Mouse (Mus musculus): ENCODE measurements at regions not wholly inside any gene's neighbourhood (a gene's known extent, or its start where the extent isn't known, plus 50 kb on each side); places are given as distances from the start of the nearest gene placed in this dataset.

DNA sequence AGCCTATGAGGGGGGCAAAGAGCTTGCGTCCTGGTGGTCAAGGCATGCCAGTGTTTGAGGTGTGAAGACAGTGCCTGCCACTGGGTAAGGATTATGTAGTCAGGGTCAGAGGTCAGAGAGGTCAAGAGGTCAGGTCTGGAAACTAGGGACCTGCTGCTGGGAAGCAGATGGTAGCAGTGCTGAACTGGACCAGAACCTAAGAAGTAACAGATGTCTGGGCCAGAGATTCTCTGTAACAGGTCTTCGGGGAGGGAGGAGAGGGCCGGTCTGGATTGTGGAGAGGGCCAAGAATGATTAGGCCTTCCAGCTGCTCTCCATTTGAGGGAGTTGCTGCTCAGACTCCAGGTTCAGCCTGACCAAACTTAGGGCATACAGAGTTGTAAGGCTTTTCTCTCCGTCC lies 174.4 kb downstream of the Matn1 start:
- H3K27ac ChIP-seq (replicated peaks): no peak overlapping the region
- no peak for DNase-seq (ENCODE audit: low spot score)
- no peak overlapping the region for H3K9ac ChIP-seq (ENCODE audit: low read length)
- no peak overlapping the region for H3K4me3 ChIP-seq (ENCODE audit: low read depth, low read length)
- H3K4me2 ChIP-seq (replicated peaks; ENCODE audit: low read depth): no peak overlapping the region
- no peaks in the 10 kb centered on the region for H3K9me3 ChIP-seq (ENCODE audit: control insufficient read depth, low read length)
- WGBS: 69% methylated on average over 4 of the region's 4 CpGs
- H3K36me3 ChIP-seq (ENCODE audit: control insufficient read depth, insufficient read depth, low read length): no peaks in the 10 kb centered on the region
- no peak for ATAC-seq (ENCODE audit: low FRiP score, low TSS enrichment)
- H3K27me3 ChIP-seq (ENCODE audit: control insufficient read depth, insufficient read depth, low read length): no peaks in the 10 kb centered on the region
- TF ChIP-seq EP300 (optimal IDR thresholded peaks at IDR 0.05): no peak
- TF ChIP-seq CTCF (IDR thresholded peaks at IDR 0.05; ENCODE audit: low read depth): no peak
- no peaks in the 10 kb centered on the region for H3K4me1 ChIP-seq (replicated peaks; ENCODE audit: control insufficient read depth, insufficient read depth)

- H3K27ac ChIP-seq (replicated peaks): no peak overlapping the region
- TF ChIP-seq CTCF (IDR thresholded peaks at IDR 0.05; ENCODE audit: low read depth) (no peak), EP300 (optimal IDR thresholded peaks at IDR 0.05) (no peak)
- no peaks in the 10 kb centered on the region for H3K9me3 ChIP-seq (ENCODE audit: control insufficient read depth, low read length)
- no peaks in the 10 kb centered on the region for H3K27me3 ChIP-seq (ENCODE audit: control insufficient read depth, insufficient read depth, low read length)
- H3K36me3 ChIP-seq (ENCODE audit: control insufficient read depth, insufficient read depth, low read length): no peaks in the 10 kb centered on the region
- DNase-seq (ENCODE audit: low spot score): no peak
- 84% methylated on average over 2 of the region's 2 CpGs for WGBS
- H3K4me2 ChIP-seq (replicated peaks; ENCODE audit: low read depth): no peak overlapping the region
- H3K4me3 ChIP-seq (ENCODE audit: low read depth, low read length): no peak overlapping the region
- H3K9ac ChIP-seq (ENCODE audit: low read length): no peak overlapping the region
- no peaks in the 10 kb centered on the region for H3K4me1 ChIP-seq (replicated peaks; ENCODE audit: control insufficient read depth, insufficient read depth)
- no peak for ATAC-seq (ENCODE audit: low FRiP score, low TSS enrichment)
Observed at GRCm38 (mm10) chr4:131119621-131120020, 175.4 kb downstream of the Matn1 start.

DNA sequence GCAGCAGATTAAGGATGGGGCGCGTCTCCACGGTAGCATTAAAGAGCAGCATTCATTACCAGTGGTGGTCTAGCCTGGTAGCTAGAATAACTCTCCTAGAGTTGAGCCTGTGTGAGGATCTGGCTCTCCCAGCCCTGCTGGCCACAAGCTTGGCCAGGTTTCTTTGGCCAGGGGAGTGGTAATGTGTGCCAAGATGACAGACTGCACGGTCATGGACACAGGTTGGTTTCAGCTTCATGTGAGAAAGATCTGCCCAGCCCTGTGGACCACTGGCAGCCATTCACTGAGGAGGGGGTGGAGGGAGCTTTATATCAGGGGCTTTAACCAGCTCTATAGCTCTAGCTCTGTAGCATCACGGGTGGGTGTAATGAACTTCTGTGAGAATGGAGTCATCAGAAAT lies 176.5 kb downstream of the Matn1 start:
- H3K9me3 ChIP-seq (ENCODE audit: control insufficient read depth, low read length): no peaks in the 10 kb centered on the region
- H3K4me3 ChIP-seq (ENCODE audit: low read depth, low read length): no peak overlapping the region
- ATAC-seq (ENCODE audit: low FRiP score, low TSS enrichment): no peak
- no peak for DNase-seq (ENCODE audit: low spot score)
- no peak overlapping the region for H3K27ac ChIP-seq (replicated peaks)
- WGBS: 81% methylated on average over 5 of the region's 5 CpGs
- no peaks in the 10 kb centered on the region for H3K36me3 ChIP-seq (ENCODE audit: control insufficient read depth, insufficient read depth, low read length)
- H3K27me3 ChIP-seq (ENCODE audit: control insufficient read depth, insufficient read depth, low read length): no peaks in the 10 kb centered on the region
- H3K9ac ChIP-seq (ENCODE audit: low read length): no peak overlapping the region
- H3K4me2 ChIP-seq (replicated peaks; ENCODE audit: low read depth): no peak overlapping the region
- no peak for TF ChIP-seq CTCF (IDR thresholded peaks at IDR 0.05; ENCODE audit: low read depth)
- TF ChIP-seq EP300 (optimal IDR thresholded peaks at IDR 0.05): no peak
- H3K4me1 ChIP-seq (replicated peaks; ENCODE audit: control insufficient read depth, insufficient read depth): no peaks in the 10 kb centered on the region

GRCm38 (mm10) chr4:131125975-131126374 lies 181.8 kb downstream of the Matn1 start:
- no peak for ATAC-seq (ENCODE audit: low FRiP score, low TSS enrichment)
- TF ChIP-seq EP300 (optimal IDR thresholded peaks at IDR 0.05) (no peak), CTCF (IDR thresholded peaks at IDR 0.05; ENCODE audit: low read depth) (no peak)

GRCm38 (mm10) chr4:131126901-131127300 lies 182.7 kb downstream of the Matn1 start:
- H3K4me1 ChIP-seq (replicated peaks; ENCODE audit: control insufficient read depth, insufficient read depth): no peaks in the 10 kb centered on the region
- no peaks in the 10 kb centered on the region for H3K9me3 ChIP-seq (ENCODE audit: control insufficient read depth, low read length)
- WGBS: 77% methylated on average over 6 of the region's 6 CpGs
- no peak for ATAC-seq (ENCODE audit: low FRiP score, low TSS enrichment)
- no peak overlapping the region for H3K27ac ChIP-seq (replicated peaks)
- no peak overlapping the region for H3K9ac ChIP-seq (ENCODE audit: low read length)
- no peak overlapping the region for H3K4me3 ChIP-seq (ENCODE audit: low read depth, low read length)
- DNase-seq (ENCODE audit: low spot score): no peak
- no peak overlapping the region for H3K4me2 ChIP-seq (replicated peaks; ENCODE audit: low read depth)
- no peaks in the 10 kb centered on the region for H3K36me3 ChIP-seq (ENCODE audit: control insufficient read depth, insufficient read depth, low read length)
- TF ChIP-seq CTCF (IDR thresholded peaks at IDR 0.05; ENCODE audit: low read depth): no peak
- TF ChIP-seq EP300 (optimal IDR thresholded peaks at IDR 0.05): no peak
- no peaks in the 10 kb centered on the region for H3K27me3 ChIP-seq (ENCODE audit: control insufficient read depth, insufficient read depth, low read length)

More at GRCm38 (mm10) chr4:131125975-131126374, 181.8 kb downstream of the Matn1 start:
- DNase-seq (ENCODE audit: low spot score): no peak
- Histone ChIP-seq H3K4me3 (ENCODE audit: low read depth, low read length) (no peak overlapping the region), H3K27ac (replicated peaks) (no peak overlapping the region), H3K36me3 (ENCODE audit: control insufficient read depth, insufficient read depth, low read length) (no peaks in the 10 kb centered on the region), H3K27me3 (ENCODE audit: control insufficient read depth, insufficient read depth, low read length) (no peaks in the 10 kb centered on the region), H3K9me3 (ENCODE audit: control insufficient read depth, low read length) (no peaks in the 10 kb centered on the region), H3K4me1 (replicated peaks; ENCODE audit: control insufficient read depth, insufficient read depth) (no peaks in the 10 kb centered on the region), H3K4me2 (replicated peaks; ENCODE audit: low read depth) (no peak overlapping the region), H3K9ac (ENCODE audit: low read length) (no peak overlapping the region)
- 52% methylated on average over 7 of the region's 7 CpGs for WGBS

GRCm38 (mm10) chr4:131128646-131129045 lies 184.5 kb downstream of the Matn1 start:
- H3K4me3 ChIP-seq (ENCODE audit: low read depth, low read length): no peak overlapping the region
- H3K27ac ChIP-seq (replicated peaks): no peak overlapping the region
- H3K4me2 ChIP-seq (replicated peaks; ENCODE audit: low read depth): no peak overlapping the region
- H3K4me1 ChIP-seq (replicated peaks; ENCODE audit: control insufficient read depth, insufficient read depth): no peaks in the 10 kb centered on the region
- no peak overlapping the region for H3K9ac ChIP-seq (ENCODE audit: low read length)
- 44% methylated on average over 3 of the region's 3 CpGs for WGBS
- ATAC-seq (ENCODE audit: low FRiP score, low TSS enrichment): no peak
- no peak for DNase-seq (ENCODE audit: low spot score)
- H3K27me3 ChIP-seq (ENCODE audit: control insufficient read depth, insufficient read depth, low read length): no peaks in the 10 kb centered on the region
- no peaks in the 10 kb centered on the region for H3K9me3 ChIP-seq (ENCODE audit: control insufficient read depth, low read length)
- H3K36me3 ChIP-seq (ENCODE audit: control insufficient read depth, insufficient read depth, low read length): no peaks in the 10 kb centered on the region
- no peak for TF ChIP-seq EP300 (optimal IDR thresholded peaks at IDR 0.05)
- no peak for TF ChIP-seq CTCF (IDR thresholded peaks at IDR 0.05; ENCODE audit: low read depth)
